Mouse (Mus musculus) CH12.LX (cell line): ENCODE results near the gene Sgf29.

Source experiments
- CHD2 ChIP-seq: IDR thresholded peaks from 2 replicates; pipeline ENCODE4 v1.6.1; 2011; ENCODE audit warnings: low read length, improper control_type of control experiment
- CTCF ChIP-seq, 2 experiments: IDR thresholded peaks in 1 of 2; conservative IDR thresholded peaks in 1 of 2; 2 replicates each; pipeline ENCODE4 v1.5.1; 2011 to 2012; ENCODE audit warnings: low read depth in 2 of 2, low read length in 2 of 2, improper control_type of control experiment in 1 of 2, inconsistent platforms in 1 of 2, mild to moderate bottlenecking in 1 of 2, moderate library complexity in 1 of 2
- ETS1 ChIP-seq: conservative IDR thresholded peaks from 2 replicates; pipeline ENCODE4 v1.6.1; 2012; ENCODE audit warnings: low read depth, mild to moderate bottlenecking, inconsistent platforms, low read length, improper control_type of control experiment, moderate library complexity
- JUND ChIP-seq: conservative IDR thresholded peaks from 2 replicates; pipeline ENCODE4 v1.6.1; 2011; ENCODE audit warnings: low read depth, low read length, improper control_type of control experiment
- MEF2A ChIP-seq: IDR thresholded peaks from 2 replicates; pipeline ENCODE4 v1.6.1; 2014; ENCODE audit warnings: low read depth, mild to moderate bottlenecking, inconsistent platforms, low read length, improper control_type of control experiment, borderline replicate concordance
- POLR2A ChIP-seq: IDR thresholded peaks from 2 replicates; pipeline ENCODE4 v1.6.1; 2011; ENCODE audit warnings: low read depth, mild to moderate bottlenecking, improper control_type of control experiment, low read length
- POLR2AphosphoS2 ChIP-seq: IDR thresholded peaks from 2 replicates; pipeline ENCODE4 v1.6.1; 2011; ENCODE audit warnings: low read depth, low read length, improper control_type of control experiment
- USF2 ChIP-seq: conservative IDR thresholded peaks from 2 replicates; pipeline ENCODE4 v1.6.1; 2011; ENCODE audit warnings: low read depth, low read length, improper control_type of control experiment

DNA sequence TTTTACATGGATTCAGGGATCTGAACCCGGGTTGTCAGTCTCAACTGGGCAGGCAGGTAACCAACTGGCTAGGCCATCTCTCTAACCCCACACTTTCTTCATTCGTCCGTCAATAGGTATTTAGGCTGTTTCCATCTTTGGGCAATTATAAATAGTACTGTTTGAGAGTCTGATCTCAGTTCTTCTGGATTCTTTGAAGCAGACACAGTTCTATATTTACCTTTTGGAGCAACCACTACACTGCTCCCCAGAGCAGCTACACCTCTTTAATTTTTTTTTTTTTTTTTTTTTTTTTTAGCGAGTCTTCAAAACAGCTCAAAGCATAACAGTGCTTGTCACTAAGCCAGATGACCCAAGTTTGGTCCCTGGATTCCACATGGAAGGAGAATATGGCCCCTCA lies 66.6 kb downstream of the Sgf29 start:
- TF ChIP-seq MEF2A (no peak), CTCF (conservative IDR thresholded peaks at IDR 0.05 in 1 of 2, IDR thresholded peaks at IDR 0.05 in 1 of 2; ENCODE audit: low read depth in 2 of 2, low read length in 2 of 2) (no peak), POLR2A (no peak), USF2 (no peak), POLR2AphosphoS2 (no peak), JUND (no peak), ETS1 (no peak), CHD2 (no peak)
